Mouse (Mus musculus) mouse trophoblast stem cell (cell line): ENCODE measurements around the gene H1foo.

Source experiments
- in situ Hi-C, 2 experiments: fragments of 300-500 bp; cut with MseI, MboI; formaldehyde crosslinking; loops; 2 replicates in 1 of 2; 3 replicates in 1 of 2; pipeline ENCODE4 v1.15.1; 2025

H1foo gene

GRCm38 (mm10) chr6:115985622-115986021 lies 40.9 kb downstream of the H1foo start:
- in situ Hi-C loops, result no loop called here

GRCm38 (mm10) chr6:115986472-115987095 lies 41.8 kb downstream of the H1foo start:
- in situ Hi-C loops, result no loop called here

- in situ Hi-C loops, result no loop called here
Measured at GRCm38 (mm10) chr6:115987096-115987747, 42.5 kb downstream of the H1foo start.

DNA sequence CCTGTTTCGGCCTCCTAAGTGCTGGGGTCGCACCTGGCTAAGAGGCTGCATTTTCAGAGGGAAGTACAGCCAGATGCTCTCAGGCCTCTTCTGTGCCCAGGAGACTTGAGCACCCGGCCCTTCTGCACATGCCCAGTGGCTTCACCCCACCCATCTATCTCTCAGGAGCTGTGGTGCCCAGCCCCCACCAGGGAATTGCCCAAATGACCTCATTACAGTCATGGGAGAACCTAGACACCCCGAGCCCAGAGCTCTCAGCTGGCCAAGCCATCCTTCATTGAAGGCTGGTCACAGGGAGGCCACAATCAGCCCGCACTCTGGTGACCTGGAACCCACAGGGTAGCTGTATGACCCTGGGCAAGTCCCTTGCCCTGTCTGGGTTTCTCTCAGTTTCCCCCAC lies 44.3 kb downstream of the H1foo start:
- in situ Hi-C loops, result no loop called here

DNA sequence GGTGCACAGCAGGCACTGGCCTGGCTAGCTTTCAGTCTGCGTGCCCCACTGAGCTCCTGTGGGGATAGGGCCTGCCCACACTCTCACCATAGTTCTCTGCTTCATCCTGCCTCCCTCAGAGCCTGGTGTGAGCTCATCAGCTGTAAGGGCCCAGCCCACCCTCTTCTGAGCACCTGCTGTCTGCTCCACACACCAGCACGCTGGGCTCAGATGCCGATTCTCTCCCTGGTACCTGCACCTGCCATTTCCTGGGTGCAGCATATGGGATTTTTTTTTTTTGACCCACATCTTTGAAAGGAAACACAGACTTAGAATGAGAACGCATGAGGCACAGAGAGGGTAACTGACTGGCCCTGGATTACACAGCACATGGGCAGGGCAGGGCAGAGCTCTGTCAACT lies 44.9 kb downstream of the H1foo start:
- in situ Hi-C loops, result no loop called here

GRCm38 (mm10) chr6:115990056-115990455 lies 45.3 kb downstream of the H1foo start:
- in situ Hi-C loops, result no loop called here

DNA sequence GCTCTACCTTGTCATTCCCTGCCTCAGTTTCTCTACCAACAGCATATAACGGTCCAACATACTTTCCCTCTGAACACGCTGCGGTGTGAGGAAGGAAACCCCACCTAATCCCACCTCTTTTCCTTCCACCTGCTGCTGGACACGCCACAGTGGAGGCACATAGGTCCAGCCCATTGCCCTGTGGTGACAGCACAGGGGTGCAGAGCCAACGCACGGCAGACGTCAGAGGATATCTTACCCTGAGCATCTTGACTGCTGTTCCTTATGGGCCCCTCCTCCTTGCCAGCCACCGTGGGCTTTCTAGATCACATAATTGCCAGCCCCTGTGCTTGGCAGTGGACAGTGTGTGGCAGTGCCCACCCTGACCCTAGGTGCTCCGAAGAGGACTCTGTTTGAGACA lies 45.7 kb downstream of the H1foo start:
- in situ Hi-C loops, result no loop called here

GRCm38 (mm10) chr6:115991108-115991880 lies 46.6 kb downstream of the H1foo start:
- in situ Hi-C loops, result no loop called here

- in situ Hi-C loops, result no loop called here
Measured at GRCm38 (mm10) chr6:115991881-115992620, 47.3 kb downstream of the H1foo start.

- in situ Hi-C loops, result no loop called here
Measured at GRCm38 (mm10) chr6:115992981-115993380, 48.2 kb downstream of the H1foo start.

- in situ Hi-C loops, result no loop called here
Measured at GRCm38 (mm10) chr6:115993463-115994145, 48.9 kb downstream of the H1foo start.

DNA sequence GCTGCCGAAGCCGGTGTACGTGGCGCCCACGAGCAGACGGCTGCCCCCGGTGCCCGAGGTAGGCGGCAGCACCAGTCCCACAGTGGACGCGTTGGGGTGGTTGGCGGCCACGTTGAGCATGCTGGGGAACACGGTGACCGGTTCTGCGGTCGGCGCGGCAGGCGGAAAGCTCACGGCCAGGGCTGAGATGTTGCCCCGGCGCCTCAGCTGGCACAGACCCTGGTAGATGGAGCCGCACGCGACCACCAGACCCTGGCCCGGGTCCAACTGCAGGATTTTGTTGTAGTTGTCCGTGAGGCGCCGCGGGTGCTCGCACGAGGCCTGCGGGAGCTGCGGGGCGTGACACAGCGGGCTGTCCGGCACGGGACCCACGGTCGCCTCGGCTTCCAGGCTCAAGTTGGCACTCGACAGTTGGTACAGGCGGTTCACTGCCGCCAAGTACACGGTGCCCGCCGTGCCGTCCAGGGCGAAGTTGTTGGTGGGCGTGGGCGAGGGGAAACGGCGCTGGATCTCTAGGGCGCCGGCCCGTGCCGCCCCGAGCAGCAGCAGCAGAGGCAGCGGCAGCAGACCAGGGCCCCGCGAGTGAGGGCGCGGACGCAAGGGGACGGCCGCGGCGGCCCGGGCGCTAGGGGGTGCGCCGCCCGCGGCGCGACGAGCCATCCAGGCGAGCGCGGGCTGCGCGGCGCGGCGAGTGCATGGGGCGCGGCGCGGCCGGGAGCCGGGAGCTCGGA lies 49.6 kb downstream of the H1foo start:
- in situ Hi-C loops, result no loop called here

- in situ Hi-C loops, result no loop called here
Measured at GRCm38 (mm10) chr6:115994877-115995520, 50.3 kb downstream of the H1foo start, which contains the start of gene Plxnd1. Plxnd1 (minus strand) TSS chr6:115995005.

- in situ Hi-C loops, result no loop called here
Measured at GRCm38 (mm10) chr6:115995531-115995941, 50.8 kb downstream of the H1foo start.

GRCm38 (mm10) chr6:115996171-115996851 lies 51.6 kb downstream of the H1foo start:
- in situ Hi-C loops, result no loop called here

- in situ Hi-C loops, result no loop called here
Measured at GRCm38 (mm10) chr6:115997726-115998311, 53.1 kb downstream of the H1foo start.

- in situ Hi-C loops, result no loop called here
Measured at GRCm38 (mm10) chr6:115998758-115999157, 54.0 kb downstream of the H1foo start.

GRCm38 (mm10) chr6:115999227-115999626 lies 54.5 kb downstream of the H1foo start:
- in situ Hi-C loops, result no loop called here
